Mouse (Mus musculus): ENCODE measurements at regions not wholly inside any gene's neighbourhood (a gene's known extent, or its start where the extent isn't known, plus 50 kb on each side); places are given as distances from the start of the nearest gene placed in this dataset.

DNA sequence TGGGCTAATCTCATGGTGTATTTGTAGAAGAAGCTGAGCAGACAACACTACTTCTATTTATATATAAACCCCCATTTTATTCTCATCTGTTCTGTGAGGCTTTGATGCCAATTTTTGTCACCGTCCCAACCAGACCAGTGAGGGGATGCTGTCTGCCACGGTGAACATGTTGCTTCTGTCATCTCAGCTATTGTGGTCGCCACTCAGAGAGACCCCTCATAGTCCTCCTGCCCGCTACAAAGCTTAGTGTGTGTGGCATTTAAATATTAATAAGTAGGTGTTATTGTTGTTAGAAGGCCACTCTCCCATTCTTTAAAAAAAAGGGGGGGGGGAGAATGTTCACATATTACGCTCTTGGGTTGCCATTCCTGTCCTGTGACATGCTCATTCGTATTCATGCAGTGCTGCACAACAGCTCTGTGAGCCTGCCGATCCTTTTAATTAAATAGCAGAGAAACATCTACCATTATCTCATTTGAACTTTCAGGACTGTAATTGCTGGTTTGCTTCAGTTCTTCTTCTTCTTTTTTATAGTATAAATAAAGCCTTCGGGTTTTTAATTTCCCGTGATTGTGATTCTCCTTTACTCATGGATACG lies 161.4 kb downstream of the Enc1 start:
- TF ChIP-seq CTCF (IDR thresholded peaks at IDR 0.05; ENCODE audit: control insufficient read depth, insufficient read depth, insufficient replicate concordance, low read depth, low read length) (no peak), POLR2A (IDR thresholded peaks at IDR 0.05; ENCODE audit: control insufficient read depth, low read depth, low read length) (no peak)
